Mouse (Mus musculus): ENCODE results near the gene Ache.

- TF ChIP-seq CTCF (IDR thresholded peaks at IDR 0.05; ENCODE audit: control insufficient read depth, insufficient read depth, insufficient replicate concordance, low read depth, low read length) = no peak
- no peak for TF ChIP-seq POLR2A (IDR thresholded peaks at IDR 0.05; ENCODE audit: control insufficient read depth, low read depth, low read length)
Observed at GRCm38 (mm10) chr5:137317361-137317760, 30.0 kb downstream of the Ache start.

All from testis, adult 2 months (tissue).